Mouse (Mus musculus): Measurements from ENCODE around the gene Lad1.

GRCm38 (mm10) chr1:135850722-135851512 is 32.5 kb downstream of the Lad1 start:
- peak; percentile 47 for TF ChIP-seq CTCF (IDR thresholded peaks at IDR 0.05; ENCODE audit: low read depth, low read length)
- TF ChIP-seq EP300 (IDR thresholded peaks at IDR 0.05; ENCODE audit: insufficient read depth, low read depth, low read length): no peak
- TF ChIP-seq POLR2A (IDR thresholded peaks at IDR 0.05; ENCODE audit: insufficient read depth, low read length): no peak
